In genomic region chr9:107462907-107463306, GRCm38 (mm10) we compare ENCODE assay signal across 15 mouse cellular contexts.
A peak's percentile ranks its signal among the peaks of the same experiment; 100 is the strongest.
DNase-seq lines count a peak whose midpoint lies in the region; ATAC-seq lines count a peak whose summit lies in the region.
"Had no signal": no experiment of that assay in that cellular context is flagged by ENCODE, and none has a peak within 500 bp of the region (broad histone marks: within the 10 kb centered on the region; RNA-seq: fewer than 3 reads in every experiment).

No protein-coding gene starts in this region.

- H3K27me3 ChIP-seq in forebrain, embryonic 15.5 days, result peaks cover 17% of the 10 kb centered on the region
- peaks cover 11% of the 10 kb centered on the region for H3K27me3 ChIP-seq in forebrain, embryonic 14.5 days (replicated peaks; ENCODE audit: control insufficient read depth, insufficient read depth, low read length)
- H3K27me3 ChIP-seq in heart, embryonic 16.5 days (ENCODE audit: control insufficient read depth, insufficient read depth, low read length), result no peaks in the 10 kb centered on the region
- H3K27me3 ChIP-seq in liver, embryonic 16.5 days (ENCODE audit: control insufficient read depth, insufficient read depth, low read depth, low read length), result peaks cover 4% of the 10 kb centered on the region
- H3K27me3 ChIP-seq: neural tube, embryonic 15.5 days had no signal

- no peak overlapping the region for H3K4me3 ChIP-seq in forebrain, embryonic 15.5 days
- no peak overlapping the region for H3K4me3 ChIP-seq in forebrain, embryonic 14.5 days (ENCODE audit: low read depth, low read length)
- H3K4me3 ChIP-seq in heart, embryonic 16.5 days (ENCODE audit: low read length), result no peak overlapping the region
- no peak overlapping the region for H3K4me3 ChIP-seq in liver, embryonic 16.5 days (ENCODE audit: low read depth, low read length)
- H3K4me3 ChIP-seq: embryonic facial prominence, embryonic 10.5 days; intestine, embryonic 15.5 days; limb, embryonic 15.5 days; megakaryocyte, embryonic 14.5 days; myocyte; neural tube, embryonic 15.5 days had no signal

- WGBS in forebrain, embryonic 15.5 days, result 82% methylated on average over 5 of the region's 5 CpGs
- 83% methylated on average over 5 of the region's 5 CpGs for WGBS in forebrain, embryonic 14.5 days
- WGBS in heart, embryonic 16.5 days, result 21% methylated on average over 5 of the region's 5 CpGs
- WGBS in liver, embryonic 16.5 days (ENCODE audit: insufficient replicate concordance), result 31% methylated on average over 5 of the region's 5 CpGs

- H3K4me1 ChIP-seq in forebrain, embryonic 15.5 days, result peaks cover 24% of the 10 kb centered on the region
- H3K4me1 ChIP-seq in forebrain, embryonic 14.5 days (ENCODE audit: control insufficient read depth, insufficient read depth, low read length), result no peaks in the 10 kb centered on the region; the same call in 1 of the 2 replicates
- peaks cover 5% of the 10 kb centered on the region; the same call in 1 of the 2 replicates for H3K4me1 ChIP-seq in heart, embryonic 16.5 days (ENCODE audit: control insufficient read depth, insufficient read depth, low read length)
- peaks cover 20% of the 10 kb centered on the region for H3K4me1 ChIP-seq in liver, embryonic 16.5 days (ENCODE audit: control insufficient read depth, low read depth, low read length)
- H3K4me1 ChIP-seq: intestine, embryonic 15.5 days; limb, embryonic 15.5 days had no signal

- ATAC-seq in forebrain, embryonic 15.5 days (replicated peaks), result no peak
- ATAC-seq in forebrain, embryonic 14.5 days, result no peak
- ATAC-seq in heart, embryonic 16.5 days (replicated peaks; ENCODE audit: extremely low read depth, insufficient read depth, low FRiP score), result peak; percentile 43
- peak; percentile 75 for ATAC-seq in liver, embryonic 16.5 days (ENCODE audit: low read depth)

- 0 out of 2 replicates have a peak overlapping the region, but pooled peaks have one; percentile 13 for H3K27ac ChIP-seq in forebrain, embryonic 15.5 days (replicated peaks)
- H3K27ac ChIP-seq in forebrain, embryonic 14.5 days (ENCODE audit: low read depth, low read length), result no peak overlapping the region
- peak overlapping the region; percentile 63 for H3K27ac ChIP-seq in heart, embryonic 16.5 days (ENCODE audit: low read length)
- H3K27ac ChIP-seq in liver, embryonic 16.5 days (ENCODE audit: low read length), result no peak overlapping the region
- H3K27ac ChIP-seq: embryonic facial prominence, embryonic 10.5 days; intestine, embryonic 15.5 days; limb, embryonic 15.5 days had no signal

- no peak for DNase-seq in forebrain, embryonic 14.5 days (ENCODE audit: low spot score)
- DNase-seq in heart, postnatal 10 days, result no peak
- peak; percentile 36 for DNase-seq in c-Kit-negative CD71-positive TER-119-positive erythroid progenitor cells, embryonic 14.5 days (ENCODE audit: low read depth, low spot score)
- no peak for DNase-seq in left cerebral cortex, adult 18-20 months (ENCODE audit: low spot score in 2 of 2)
- no peak for DNase-seq in thymus, postnatal 0 days (ENCODE audit: low spot score)

- no peaks in the 10 kb centered on the region for H3K9me3 ChIP-seq in forebrain, embryonic 15.5 days
- no peaks in the 10 kb centered on the region for H3K9me3 ChIP-seq in forebrain, embryonic 14.5 days (replicated peaks; ENCODE audit: control insufficient read depth, low read length)
- H3K9me3 ChIP-seq in heart, embryonic 16.5 days (replicated peaks; ENCODE audit: control insufficient read depth, low read length), result no peaks in the 10 kb centered on the region
- no peaks in the 10 kb centered on the region for H3K9me3 ChIP-seq in liver, embryonic 16.5 days (replicated peaks; ENCODE audit: control insufficient read depth, low read length)
- H3K9me3 ChIP-seq: embryonic facial prominence, embryonic 10.5 days; intestine, embryonic 15.5 days; limb, embryonic 15.5 days; megakaryocyte, embryonic 14.5 days; neural tube, embryonic 15.5 days had no signal

- intact Hi-C loops in heart, postnatal 10 days (cut with DNase I), result loop anchor here (1.0 to 2.0 kb wide), 2 partner anchors 97 to 170 kb away; no protein-coding TSS in a partner anchor

- no peak overlapping the region for H3K4me2 ChIP-seq in forebrain, embryonic 15.5 days (replicated peaks)
- H3K4me2 ChIP-seq in forebrain, embryonic 14.5 days (ENCODE audit: low read length), result no peak overlapping the region
- H3K4me2 ChIP-seq in heart, embryonic 16.5 days (ENCODE audit: low read depth, low read length), result no peak overlapping the region
- peak overlapping the region; percentile 26 for H3K4me2 ChIP-seq in liver, embryonic 16.5 days (ENCODE audit: low read depth, low read length)
- H3K4me2 ChIP-seq: intestine, embryonic 15.5 days; limb, embryonic 15.5 days; neural tube, embryonic 15.5 days had no signal

- H3K9ac ChIP-seq in forebrain, embryonic 15.5 days (replicated peaks), result no peak overlapping the region
- H3K9ac ChIP-seq in forebrain, embryonic 14.5 days (ENCODE audit: low read length), result no peak overlapping the region
- no peak overlapping the region for H3K9ac ChIP-seq in heart, embryonic 16.5 days (ENCODE audit: low read length)
- no peak overlapping the region for H3K9ac ChIP-seq in liver, embryonic 16.5 days (ENCODE audit: low read depth, low read length)
- H3K9ac ChIP-seq: forebrain, postnatal 0 days; intestine, embryonic 15.5 days; limb, embryonic 15.5 days; neural tube, embryonic 15.5 days had no signal

- no peaks in the 10 kb centered on the region for H3K36me3 ChIP-seq in forebrain, embryonic 15.5 days
- H3K36me3 ChIP-seq in forebrain, embryonic 14.5 days (ENCODE audit: control insufficient read depth, insufficient read depth, low read length), result no peaks in the 10 kb centered on the region
- no peaks in the 10 kb centered on the region for H3K36me3 ChIP-seq in heart, embryonic 16.5 days (ENCODE audit: control insufficient read depth, insufficient read depth)
- H3K36me3 ChIP-seq in liver, embryonic 16.5 days (ENCODE audit: control insufficient read depth, insufficient read depth), result no peaks in the 10 kb centered on the region
- H3K36me3 ChIP-seq: embryonic facial prominence, embryonic 10.5 days; intestine, embryonic 15.5 days; limb, embryonic 15.5 days had no signal

Comparison
In these comparisons a context has a peak if more than half of its experiments do, and no peak if none do; other contexts are left out.
1. H3K27ac ChIP-seq: peak in forebrain, embryonic 15.5 days (single experiment) and heart, embryonic 16.5 days (single experiment); none in forebrain, embryonic 14.5 days (single experiment) and liver, embryonic 16.5 days (single experiment).
2. ATAC-seq: peak in heart, embryonic 16.5 days (single experiment) and liver, embryonic 16.5 days (single experiment); none in forebrain, embryonic 15.5 days (single experiment) and forebrain, embryonic 14.5 days (single experiment).